Mouse (Mus musculus) midbrain, embryonic 14.5 days (tissue): ENCODE results near the gene Krt77. TPM values are rescaled to one million over a fixed set of nuclear protein-coding genes. Genes with fewer than 3 reads are reported as not detected.

ENCODE experiments used
- ATAC-seq: fragments of 200-750 bp; cut with Nextera tagmentation; 2 replicates; pipeline ENCODE4 v1.8.0; 2017; ENCODE audit warnings: moderate number of reproducible peaks, moderate library complexity; ENCODE audit not compliant: low FRiP score, low TSS enrichment
- DNase-seq: peaks from one replicate; pipeline ENCODE4 v3.0.0-alpha.2; 2015
- H3K27ac ChIP-seq: fragments of 300-500 bp; sonication (generic); replicated peaks from 2 replicates; pipeline ENCODE4 v1.5.1; 2014; ENCODE audit warnings: mild to moderate bottlenecking, low read depth, low read length, moderate library complexity
- H3K27me3 ChIP-seq: fragments of 300-500 bp; sonication (generic); 2 replicates; pipeline ENCODE4 v1.6.1; 2014; ENCODE audit warnings: low read length, control low read depth, mixed read lengths; ENCODE audit not compliant: control insufficient read depth, insufficient read depth
- H3K36me3 ChIP-seq: fragments of 300-500 bp; sonication (generic); 2 replicates; pipeline ENCODE4 v1.6.1; 2014; ENCODE audit warnings: low read length, control low read depth; ENCODE audit not compliant: control insufficient read depth, insufficient read depth
- H3K4me1 ChIP-seq: fragments of 300-500 bp; sonication (generic); 2 replicates; pipeline ENCODE4 v1.6.1; 2014; ENCODE audit warnings: mild to moderate bottlenecking, antibody characterized with exemption, low read length, control low read depth; ENCODE audit not compliant: control insufficient read depth, insufficient read depth
- H3K4me2 ChIP-seq: fragments of 300-500 bp; sonication (generic); 2 replicates; pipeline ENCODE4 v1.6.1; 2014; ENCODE audit warnings: mild to moderate bottlenecking, low read length, moderate library complexity
- H3K4me3 ChIP-seq: fragments of 300-500 bp; sonication (generic); replicated peaks from 2 replicates; pipeline ENCODE4 v1.5.1; 2014; ENCODE audit warnings: low read depth, low read length
- H3K9ac ChIP-seq: fragments of 300-500 bp; sonication (generic); replicated peaks from 2 replicates; pipeline ENCODE4 v1.6.1; 2014; ENCODE audit warnings: mild to moderate bottlenecking, low read length, moderate library complexity
- H3K9me3 ChIP-seq: fragments of 300-500 bp; sonication (generic); 2 replicates; pipeline ENCODE4 v1.6.1; 2016; ENCODE audit warnings: low read length, control low read depth, mixed read lengths; ENCODE audit not compliant: control insufficient read depth
- WGBS: fragments of 180-500 bp; shearing (Covaris S2); extraction: QIAGEN DNeasy Blood & Tissue Kit; methylation state at CpG from one replicate; pipeline ENCODE4 v1.1.7; 2014; 5-methylcytosine and 5-hydroxymethylcytosine counted together
- polyA plus RNA-seq: library from polyadenylated mRNA; unstranded; fragments of >200 nt; fragmentation: Nextera tagmentation; extraction: Ambion mirVana; gene quantifications from 2 replicates; pipeline ENCODE4 v1.2.1, GENCODE M21; 2014

The Krt77 gene
- polyA plus RNA-seq, 1 experiment from 2014 or later: 0.07 TPM

DNA sequence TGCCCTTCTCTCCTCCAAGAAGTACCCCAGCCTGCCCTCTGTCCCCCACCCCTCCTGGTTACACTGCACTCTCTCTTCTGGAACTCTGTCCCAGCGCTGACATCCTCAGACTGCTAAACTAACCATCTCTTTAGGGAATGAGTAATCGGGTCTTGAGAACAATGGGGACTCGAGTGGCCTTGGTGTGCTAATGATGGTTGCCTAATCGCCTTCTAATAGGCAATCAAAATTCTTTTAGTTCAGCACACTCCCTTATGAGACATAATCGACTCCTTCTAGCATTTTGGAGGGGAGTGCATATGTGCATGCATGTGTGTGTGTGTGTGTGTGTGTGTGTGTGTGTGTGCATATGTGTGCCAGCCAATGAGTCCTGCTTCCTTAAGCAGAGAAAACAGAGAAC, 16.9 kb downstream of the Krt77 start:
- H3K27ac ChIP-seq: no peak overlapping the region
- ATAC-seq (no peak), DNase-seq (no peak)
- H3K4me2 ChIP-seq: no peak overlapping the region
- H3K4me3 ChIP-seq: no peak overlapping the region
- no peak overlapping the region for H3K9ac ChIP-seq
- no peaks in the 10 kb centered on the region for H3K27me3 ChIP-seq
- WGBS: 35% methylated on average over 5 of the region's 5 CpGs
- no peaks in the 10 kb centered on the region for H3K4me1 ChIP-seq
- no peaks in the 10 kb centered on the region for H3K9me3 ChIP-seq
- H3K36me3 ChIP-seq: no peaks in the 10 kb centered on the region

DNA sequence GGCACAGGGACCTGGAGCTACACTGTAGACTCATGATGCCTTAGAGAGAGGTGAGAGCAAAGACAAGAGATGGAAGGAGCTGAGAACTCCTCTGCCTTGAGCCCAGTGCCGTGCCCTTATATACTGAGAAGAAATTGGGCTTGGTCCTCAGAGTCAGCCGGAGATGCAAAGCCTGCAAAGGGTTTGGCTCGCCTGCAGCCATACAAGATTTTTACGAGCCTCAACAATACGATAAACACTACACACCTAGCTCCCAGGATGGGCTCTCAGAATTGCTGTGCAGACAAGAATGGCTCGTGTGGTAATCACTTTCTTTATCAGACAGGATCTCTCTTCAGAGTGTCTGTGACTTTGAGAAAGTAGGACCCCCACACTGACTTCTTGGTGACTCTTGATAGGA, 18.8 kb downstream of the Krt77 start, which contains the start of gene Krt1:
Krt1 (minus strand) TSS at position 101 of the 400 bp plus-strand sequence.
- Histone ChIP-seq H3K27me3 (no peaks in the 10 kb centered on the region), H3K4me3 (no peak within 1 kb of the TSS), H3K36me3 (no peaks in the 10 kb centered on the region), H3K9ac (no peak within 1 kb of the TSS), H3K4me2 (no peak within 1 kb of the TSS), H3K9me3 (no peaks in the 10 kb centered on the region), H3K4me1 (0 out of 2 replicates have a peak, but pooled peaks cover 2% of the 10 kb centered on the region), H3K27ac (no peak within 1 kb of the TSS)
- no peak for DNase-seq
- WGBS: 86% methylated on average over 6 of the region's 6 CpGs
- no peak for ATAC-seq

DNA sequence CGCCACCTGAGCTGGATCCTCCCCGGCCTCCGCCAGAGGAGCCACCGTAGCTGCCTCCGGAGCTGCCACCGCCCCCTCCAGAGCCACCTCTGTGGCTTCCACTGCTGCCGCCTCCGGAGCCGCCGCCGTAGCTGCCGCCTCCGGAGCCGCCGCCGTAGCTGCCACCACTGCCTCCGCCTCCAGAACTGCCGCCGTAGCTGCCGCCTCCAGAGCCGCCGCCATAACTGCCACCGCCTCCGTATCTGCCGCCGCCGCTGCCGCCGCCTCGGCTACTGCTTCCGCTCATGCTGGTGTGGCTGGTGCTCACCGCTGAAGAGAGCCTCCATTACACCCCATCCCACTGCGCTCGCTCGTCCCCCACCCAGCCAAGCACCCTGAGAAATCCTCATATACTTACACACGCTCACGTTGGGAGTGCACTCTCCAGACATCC, 23.5 kb downstream of the Krt77 start:
- Histone ChIP-seq H3K4me3 (peak overlapping the region; percentile 53), H3K27me3 (no peaks in the 10 kb centered on the region), H3K9me3 (no peaks in the 10 kb centered on the region), H3K36me3 (no peaks in the 10 kb centered on the region), H3K4me2 (peak overlapping the region; percentile 67), H3K27ac (peak overlapping the region; percentile 92), H3K4me1 (0 out of 2 replicates have a peak, but pooled peaks cover 8% of the 10 kb centered on the region), H3K9ac (peak overlapping the region; percentile 78)
- 2% methylated on average over 37 of the region's 37 CpGs for WGBS
- DNase-seq (peak; percentile 79), ATAC-seq (peak; percentile 71)

DNA sequence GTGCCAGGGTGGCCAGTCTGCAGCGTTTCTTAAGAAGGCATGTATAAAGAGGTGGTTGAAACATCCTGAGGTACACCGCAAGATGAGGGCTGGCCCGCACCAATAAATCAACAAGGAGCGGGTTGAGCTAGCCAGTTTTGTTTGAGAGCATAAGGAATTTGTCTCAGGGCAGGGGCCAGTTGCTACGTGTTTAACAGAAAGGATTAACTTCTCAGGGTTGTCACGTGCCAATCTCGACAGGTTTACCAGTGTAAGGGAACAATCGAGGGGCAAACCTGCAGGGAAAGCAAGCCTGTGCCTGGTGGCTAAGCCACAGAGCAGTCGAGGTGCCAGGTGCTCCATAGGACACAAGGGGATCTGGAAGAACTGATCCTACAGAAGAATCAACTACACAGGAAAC, 26.3 kb downstream of the Krt77 start:
- no peaks in the 10 kb centered on the region for H3K27me3 ChIP-seq
- no peak for DNase-seq
- ATAC-seq: no peak
- H3K36me3 ChIP-seq: no peaks in the 10 kb centered on the region
- H3K9ac ChIP-seq: no peak overlapping the region
- no peak overlapping the region for H3K4me3 ChIP-seq
- 60% methylated on average over 9 of the region's 9 CpGs for WGBS
- 0 out of 2 replicates have a peak, but pooled peaks cover 8% of the 10 kb centered on the region for H3K4me1 ChIP-seq
- no peak overlapping the region for H3K27ac ChIP-seq
- no peaks in the 10 kb centered on the region for H3K9me3 ChIP-seq
- no peak overlapping the region for H3K4me2 ChIP-seq

DNA sequence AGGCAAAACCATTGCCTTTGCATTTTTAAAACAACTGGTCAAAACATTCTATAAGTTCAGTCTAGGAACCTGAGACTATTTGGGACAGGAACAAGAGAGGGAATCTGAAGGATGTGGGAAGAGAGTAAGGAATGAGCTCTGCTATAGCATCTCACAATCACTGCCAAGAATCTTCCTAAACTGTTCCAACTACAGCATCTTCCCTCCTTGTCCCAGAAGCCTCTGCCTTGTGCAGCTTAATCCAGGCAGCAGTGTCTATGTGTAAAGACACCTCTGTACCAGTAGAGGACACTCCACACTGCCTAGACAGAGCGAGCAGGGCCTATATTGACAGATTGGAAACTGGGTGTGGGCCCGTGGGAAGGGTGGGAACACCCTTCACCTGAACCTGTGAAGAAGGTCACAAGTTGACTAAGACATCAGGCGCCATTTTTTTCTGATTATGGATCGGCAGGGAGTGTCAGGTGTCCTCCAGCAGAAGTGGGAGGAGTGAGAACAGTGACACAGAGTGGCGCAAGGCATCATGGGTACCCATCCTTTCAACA, 34.6 kb downstream of the Krt77 start:
- Histone ChIP-seq H3K9me3 (no peaks in the 10 kb centered on the region), H3K4me3 (no peak overlapping the region), H3K9ac (no peak overlapping the region), H3K27ac (no peak overlapping the region), H3K27me3 (no peaks in the 10 kb centered on the region), H3K36me3 (no peaks in the 10 kb centered on the region), H3K4me1 (no peaks in the 10 kb centered on the region), H3K4me2 (no peak overlapping the region)
- WGBS: 74% methylated on average over 5 of the region's 5 CpGs
- ATAC-seq (no peak), DNase-seq (no peak)

DNA sequence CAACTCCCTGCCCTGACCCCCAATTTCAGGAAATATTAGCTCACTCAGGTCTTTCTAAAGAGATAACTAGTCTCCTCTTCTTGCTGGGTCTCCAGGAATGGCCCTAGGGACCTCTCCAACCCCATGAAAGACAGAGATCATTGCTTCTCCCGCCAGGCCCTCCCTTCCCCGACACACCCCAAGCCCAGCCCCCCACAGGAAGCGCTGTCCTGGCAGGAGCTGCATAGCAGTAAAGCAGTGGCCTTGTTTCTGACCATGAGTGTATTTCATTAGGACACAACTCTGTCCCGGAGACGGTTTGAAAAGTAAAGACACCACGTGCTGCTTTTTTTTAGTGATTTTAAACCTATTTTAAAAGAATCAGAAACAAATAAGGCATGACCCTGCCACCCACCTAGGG, 36.4 kb downstream of the Krt77 start:
- no peaks in the 10 kb centered on the region for H3K27me3 ChIP-seq
- H3K36me3 ChIP-seq: no peaks in the 10 kb centered on the region
- ATAC-seq (no peak), DNase-seq (no peak)
- no peak overlapping the region for H3K27ac ChIP-seq
- H3K4me1 ChIP-seq: no peaks in the 10 kb centered on the region
- H3K4me2 ChIP-seq: no peak overlapping the region
- no peak overlapping the region for H3K4me3 ChIP-seq
- no peak overlapping the region for H3K9ac ChIP-seq
- WGBS: 63% methylated on average over 6 of the region's 6 CpGs
- H3K9me3 ChIP-seq: no peaks in the 10 kb centered on the region

DNA sequence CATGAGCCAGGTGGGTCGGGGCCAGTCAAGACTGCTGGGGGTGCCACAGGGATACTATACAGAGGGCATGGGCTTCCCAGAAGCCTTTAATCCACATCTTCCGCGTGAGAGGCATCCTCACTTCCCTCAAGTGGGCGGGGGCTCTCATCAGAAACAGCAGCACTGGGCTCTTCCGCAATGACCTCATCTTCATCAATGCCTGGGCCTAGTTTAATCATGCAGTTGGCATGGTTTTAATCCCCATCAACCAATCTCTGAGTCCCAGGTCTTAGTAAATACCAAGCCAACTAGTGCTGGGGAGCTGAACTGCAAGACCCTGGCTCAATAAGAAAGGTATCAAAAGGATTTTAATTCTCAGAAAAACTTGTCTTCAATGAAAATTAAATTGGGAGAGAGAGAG, 40.1 kb downstream of the Krt77 start:
- DNase-seq: no peak
- H3K36me3 ChIP-seq: no peaks in the 10 kb centered on the region
- H3K4me3 ChIP-seq: no peak overlapping the region
- WGBS: 65% methylated on average over 5 of the region's 5 CpGs
- ATAC-seq: no peak
- H3K9ac ChIP-seq: no peak overlapping the region
- H3K27me3 ChIP-seq: no peaks in the 10 kb centered on the region
- no peaks in the 10 kb centered on the region for H3K4me1 ChIP-seq
- H3K4me2 ChIP-seq: no peak overlapping the region
- H3K9me3 ChIP-seq: no peaks in the 10 kb centered on the region
- no peak overlapping the region for H3K27ac ChIP-seq

DNA sequence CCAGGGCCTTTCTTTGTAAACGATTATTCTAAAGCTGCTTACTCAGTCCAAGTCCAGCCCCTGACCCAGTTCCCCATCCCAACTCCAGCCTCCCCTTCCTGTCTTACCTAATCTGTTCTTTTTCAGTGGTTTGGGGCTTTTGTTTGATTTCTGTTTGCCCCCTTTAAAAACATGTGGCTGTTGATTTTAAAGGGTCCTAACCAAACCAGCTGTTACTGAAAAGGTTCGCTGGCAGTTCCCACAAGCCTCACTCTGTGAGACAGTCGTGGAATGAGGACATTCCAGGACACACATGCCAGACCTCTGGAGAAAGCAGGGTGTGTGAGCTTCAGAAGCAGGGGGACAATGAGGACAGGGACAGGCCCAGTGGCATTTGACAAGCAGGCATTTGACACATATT, 47.7 kb downstream of the Krt77 start:
- no peak overlapping the region for H3K27ac ChIP-seq
- no peak overlapping the region for H3K9ac ChIP-seq
- no peak overlapping the region for H3K4me2 ChIP-seq
- H3K9me3 ChIP-seq: no peaks in the 10 kb centered on the region
- H3K36me3 ChIP-seq: no peaks in the 10 kb centered on the region
- ATAC-seq (no peak), DNase-seq (no peak)
- H3K4me1 ChIP-seq: no peaks in the 10 kb centered on the region
- WGBS: 32% methylated on average over 3 of the region's 3 CpGs
- no peak overlapping the region for H3K4me3 ChIP-seq
- no peaks in the 10 kb centered on the region for H3K27me3 ChIP-seq

DNA sequence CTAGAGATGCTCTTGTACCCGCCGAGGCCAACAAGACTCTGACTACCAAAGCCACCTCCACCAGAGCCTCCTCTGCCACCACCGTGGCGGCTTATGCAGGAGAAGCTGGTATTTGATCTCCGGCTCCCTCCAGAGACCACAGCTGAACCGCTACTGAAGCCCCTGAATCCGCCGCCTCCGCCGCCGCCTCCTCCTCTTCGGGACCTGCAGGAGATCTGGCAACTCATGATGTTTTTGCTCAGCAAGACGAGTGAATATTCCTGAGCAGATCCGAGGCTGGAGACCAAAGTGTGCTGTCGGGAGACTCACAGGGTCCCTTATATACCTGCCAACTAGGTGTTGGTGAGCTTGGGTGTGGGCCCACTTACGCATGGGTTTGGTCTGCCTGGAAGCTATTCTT, 51.6 kb downstream of the Krt77 start, which contains the start of gene Krt2:
Krt2 (minus strand) TSS at position 295 of the 400 bp plus-strand sequence.
- Histone ChIP-seq H3K27me3 (no peaks in the 10 kb centered on the region), H3K4me3 (no peak within 1 kb of the TSS), H3K4me2 (no peak within 1 kb of the TSS), H3K9me3 (no peaks in the 10 kb centered on the region), H3K27ac (no peak within 1 kb of the TSS), H3K9ac (no peak within 1 kb of the TSS), H3K36me3 (no peaks in the 10 kb centered on the region), H3K4me1 (no peaks in the 10 kb centered on the region)
- WGBS: 87% methylated on average over 16 of the region's 16 CpGs
- DNase-seq: no peak
- ATAC-seq: no peak
